In the genomic region with DNA sequence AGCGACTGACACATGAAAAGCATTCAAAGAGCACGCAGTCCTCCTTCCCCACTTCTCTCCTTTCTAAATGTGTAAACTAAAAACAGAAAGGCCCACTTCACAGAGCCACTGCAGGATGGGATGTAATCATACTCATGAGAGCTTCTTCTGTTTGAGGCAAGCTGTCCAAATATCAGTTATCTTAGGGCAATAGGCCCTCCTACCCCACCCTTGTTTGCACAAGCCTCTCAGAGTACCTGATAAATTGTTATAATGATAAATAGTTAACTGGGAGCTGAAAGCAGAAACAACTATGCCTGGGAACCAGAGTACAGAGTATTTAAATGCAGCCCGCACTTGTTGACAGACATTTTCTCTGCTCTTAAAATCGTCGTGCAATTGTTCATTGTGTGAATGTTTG, we compare ENCODE assay signal across 27 mouse cellular contexts.
"Had no signal": no experiment of that assay in that cellular context is flagged by ENCODE, and none has a peak within 500 bp of the region (broad histone marks: within the 10 kb centered on the region; RNA-seq: fewer than 3 reads in every experiment).

No protein-coding gene starts in this region.

- H3K4me1 ChIP-seq: heart, embryonic 13.5 days; heart, embryonic 15.5 days; hindbrain, embryonic 13.5 days; hindbrain, embryonic 15.5 days; kidney, embryonic 15.5 days; limb, embryonic 10.5 days; limb, embryonic 12.5 days; liver, embryonic 12.5 days had no signal

- H3K9me3 ChIP-seq: heart, embryonic 15.5 days; limb, embryonic 10.5 days; liver, embryonic 12.5 days had no signal

- H3K36me3 ChIP-seq: heart, embryonic 13.5 days; heart, embryonic 15.5 days; hindbrain, embryonic 13.5 days; hindbrain, embryonic 15.5 days; kidney, embryonic 15.5 days; limb, embryonic 10.5 days; limb, embryonic 12.5 days; liver, embryonic 12.5 days had no signal

- H3K4me2 ChIP-seq: heart, embryonic 13.5 days; heart, embryonic 15.5 days; hindbrain, embryonic 13.5 days; hindbrain, embryonic 15.5 days; kidney, embryonic 15.5 days; limb, embryonic 12.5 days; liver, embryonic 12.5 days had no signal

- H3K9ac ChIP-seq: forebrain, postnatal 0 days; heart, embryonic 13.5 days; heart, embryonic 15.5 days; hindbrain, embryonic 13.5 days; hindbrain, embryonic 15.5 days; kidney, embryonic 15.5 days; limb, embryonic 12.5 days; liver, embryonic 12.5 days; liver, embryonic 14.5 days had no signal

- ATAC-seq: forebrain, postnatal 0 days; hindbrain, postnatal 0 days; liver, embryonic 12.5 days had no signal

- H3K4me3 ChIP-seq: heart, adult 2 months; heart, embryonic 13.5 days; heart, embryonic 15.5 days; hindbrain, embryonic 13.5 days; hindbrain, embryonic 15.5 days; kidney, embryonic 15.5 days; left cerebral cortex, adult 2 months; limb, embryonic 10.5 days; limb, embryonic 12.5 days; liver, embryonic 12.5 days had no signal

- H3K27me3 ChIP-seq: heart, embryonic 13.5 days; heart, embryonic 15.5 days; hindbrain, embryonic 13.5 days; hindbrain, embryonic 15.5 days; kidney, embryonic 15.5 days; limb, embryonic 12.5 days; liver, embryonic 12.5 days had no signal

- DNase-seq: forebrain, postnatal 0 days; gastrocnemius, postnatal 14 days; gastrocnemius, postnatal 36 days; heart, adult 11 months; heart, adult 2 months; heart, postnatal 14 days; heart, postnatal 36 days; kidney, adult 11 months; kidney, adult 2 months; kidney, adult 9 months; kidney, postnatal 14 days; kidney, postnatal 36 days; layer of hippocampus, adult 9-11 months; layer of hippocampus, postnatal 36 days; liver had no signal

- H3K27ac ChIP-seq: heart, adult 2 months; heart, embryonic 13.5 days; heart, embryonic 15.5 days; hindbrain, embryonic 13.5 days; hindbrain, embryonic 15.5 days; hindbrain, postnatal 0 days; kidney, embryonic 15.5 days; kidney, postnatal 0 days; left cerebral cortex, adult 2 months; limb, embryonic 10.5 days; limb, embryonic 12.5 days; liver, embryonic 12.5 days; liver, embryonic 14.5 days had no signal
